Mouse (Mus musculus) lung, postnatal 25 days (tissue): Measurements from ENCODE around the gene Car10.
"Not testable (repeated sequence)": the region's sequence is repeated elsewhere in the genome, so short reads cannot be mapped to it uniquely, and the experiment has no call there.

Experiments
- DNase-seq: peaks from one replicate; pipeline ENCODE4 v3.0.0; 2022; ENCODE audit warnings: low spot score

Car10 gene

DNA sequence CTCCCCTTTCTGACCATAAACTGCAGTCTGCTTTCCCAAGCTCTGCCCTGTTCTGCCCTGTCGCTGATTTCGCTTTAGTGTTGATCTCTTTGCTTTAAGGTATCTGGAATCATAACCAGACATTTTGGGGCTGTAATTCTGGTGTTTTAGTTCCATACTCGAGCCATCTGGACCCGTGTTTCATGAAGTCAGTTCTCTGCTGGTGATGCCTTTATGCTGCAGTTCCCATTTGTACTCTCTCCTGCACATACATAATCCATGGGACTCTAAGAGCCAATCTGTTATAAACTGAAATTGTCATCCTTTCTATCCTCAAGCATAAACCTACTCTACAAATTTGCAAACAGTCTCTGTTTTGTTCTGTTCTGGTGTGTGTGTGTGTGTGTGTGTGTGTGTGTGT is 293.3 kb downstream of the Car10 start:
- DNase-seq = no peak

DNA sequence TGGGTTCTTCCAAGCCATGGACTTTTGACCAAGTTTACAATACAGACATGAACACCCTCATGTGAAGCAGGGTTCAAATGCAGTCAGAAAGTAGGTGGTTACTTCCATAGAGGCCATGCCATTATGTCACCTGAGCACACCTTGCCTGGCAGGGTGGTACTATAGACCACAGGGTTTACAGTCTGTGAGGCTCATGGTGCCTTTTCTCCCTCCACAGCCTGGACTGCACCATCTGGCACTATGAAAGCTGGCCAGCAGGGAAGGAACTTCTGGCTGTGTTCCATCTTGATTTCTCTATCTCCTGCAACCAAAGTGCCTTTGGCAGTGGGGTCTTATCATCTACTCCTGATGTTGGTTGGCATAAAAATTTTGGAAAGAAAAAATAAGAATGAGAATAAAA is 295.5 kb downstream of the Car10 start:
- not testable (repeated sequence) for DNase-seq

GRCm38 (mm10) chr11:93396356-93396755 is 298.5 kb downstream of the Car10 start:
- no peak for DNase-seq

DNA sequence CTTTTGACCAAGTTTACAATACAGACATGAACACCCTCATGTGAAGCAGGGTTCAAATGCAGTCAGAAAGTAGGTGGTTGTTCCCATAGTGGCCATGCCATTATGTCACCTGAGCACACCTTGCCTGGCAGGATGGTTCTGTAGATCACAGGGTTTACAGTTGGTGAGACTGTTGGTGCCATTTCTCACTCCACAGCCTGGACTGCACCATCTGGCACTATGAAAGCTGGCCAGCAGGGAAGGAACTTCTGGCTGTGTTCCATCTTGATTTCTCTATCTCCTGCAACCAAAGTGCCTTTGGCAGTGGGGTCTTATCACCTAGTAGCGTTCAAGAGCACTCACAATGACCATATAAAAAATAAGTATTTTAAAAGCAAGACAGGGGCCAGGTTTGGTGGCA is 303.3 kb downstream of the Car10 start:
- not testable (repeated sequence) for DNase-seq

DNA sequence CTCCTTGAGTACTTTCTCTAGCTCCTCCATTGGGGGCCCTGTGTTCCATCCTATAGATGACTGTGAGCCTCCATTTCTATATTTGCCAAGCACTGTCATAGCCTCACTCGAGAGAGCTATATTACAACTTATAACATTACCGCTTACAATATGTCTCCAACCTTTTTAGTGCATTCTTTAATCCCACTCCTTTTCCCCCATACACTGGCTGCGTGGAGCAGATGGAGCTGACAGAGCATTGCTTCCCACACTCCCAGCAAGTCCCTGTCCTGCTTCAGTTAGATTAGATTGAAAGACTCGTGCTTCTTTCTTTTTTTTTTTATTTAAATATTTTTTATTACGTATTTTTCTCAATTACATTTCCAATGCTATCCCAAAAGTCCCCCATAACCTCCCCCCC is 310.2 kb downstream of the Car10 start:
- no peak for DNase-seq

DNA sequence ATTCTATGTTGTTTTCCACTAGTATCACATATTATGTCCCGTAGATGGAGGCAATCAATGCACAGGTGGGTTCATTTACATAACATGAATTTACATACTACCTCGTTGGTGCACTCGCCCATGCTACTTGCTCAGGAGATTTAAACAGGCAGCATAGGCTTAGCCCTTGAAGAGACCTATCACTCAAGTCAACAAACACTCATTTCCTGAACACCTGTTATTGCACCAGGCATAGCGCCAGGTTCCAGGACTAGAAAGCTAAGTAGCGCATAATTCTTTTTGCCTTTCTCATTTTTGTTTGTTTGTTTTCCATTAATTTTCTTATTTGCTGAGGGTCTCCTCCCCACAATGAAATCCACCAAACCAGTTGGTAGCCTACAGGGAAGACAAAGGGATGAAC is 333.7 kb downstream of the Car10 start:
- peak; percentile 54 for DNase-seq

- peak; percentile 79 for DNase-seq
Measured at GRCm38 (mm10) chr11:93434997-93435915, 337.4 kb downstream of the Car10 start.

DNA sequence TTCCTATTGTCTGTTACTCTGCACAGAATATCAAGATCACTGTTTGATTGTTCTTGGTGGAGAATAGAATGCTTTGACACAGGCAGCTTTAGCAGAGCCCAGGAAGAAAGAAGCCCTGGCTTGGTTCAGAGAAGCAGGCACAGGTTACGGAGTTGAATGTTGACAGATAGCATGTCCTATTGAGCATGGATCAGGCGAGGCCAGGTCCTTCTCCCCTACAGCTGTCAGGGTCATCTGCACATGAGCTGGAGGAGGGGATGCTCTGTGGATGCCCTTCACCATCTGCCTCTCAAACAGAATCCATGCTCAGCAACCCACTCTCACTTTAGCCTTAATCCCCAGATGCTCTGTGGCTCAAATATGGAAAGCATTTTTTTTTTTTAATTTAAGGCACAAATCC is 339.1 kb downstream of the Car10 start:
- DNase-seq = no peak

- no peak for DNase-seq
Measured at GRCm38 (mm10) chr11:93440466-93440865, 342.6 kb downstream of the Car10 start.

DNA sequence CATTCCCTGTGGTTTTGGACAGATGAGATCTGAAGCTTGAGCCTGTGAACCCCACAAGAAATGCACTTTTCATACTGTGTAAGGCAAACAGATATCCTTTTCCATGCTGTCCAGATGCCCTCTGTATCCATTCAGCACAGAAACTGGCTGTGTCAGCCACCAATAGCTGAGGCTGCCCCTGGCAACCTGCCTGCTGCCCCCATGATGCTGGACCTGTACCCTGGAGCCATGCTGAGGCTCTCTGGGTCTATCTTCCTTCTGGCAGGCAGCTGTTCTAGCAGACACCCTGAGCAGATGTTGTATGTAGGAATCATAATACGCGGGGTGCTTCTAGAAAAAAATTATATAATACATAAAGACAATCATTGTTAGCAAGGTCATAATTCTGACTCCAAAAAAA is 345.9 kb downstream of the Car10 start:
- DNase-seq = no peak

GRCm38 (mm10) chr11:93444741-93445140 is 346.9 kb downstream of the Car10 start:
- DNase-seq = no peak

GRCm38 (mm10) chr11:93447566-93447965 is 349.7 kb downstream of the Car10 start:
- peak; percentile 21 for DNase-seq

GRCm38 (mm10) chr11:93448290-93449256 is 350.7 kb downstream of the Car10 start:
- DNase-seq = peak; percentile 26

- DNase-seq = no peak
Measured at GRCm38 (mm10) chr11:93450535-93450934, 352.7 kb downstream of the Car10 start.

GRCm38 (mm10) chr11:93466221-93466620 is 368.4 kb downstream of the Car10 start:
- DNase-seq = no peak

GRCm38 (mm10) chr11:93467711-93468110 is 369.9 kb downstream of the Car10 start:
- no peak for DNase-seq

DNA sequence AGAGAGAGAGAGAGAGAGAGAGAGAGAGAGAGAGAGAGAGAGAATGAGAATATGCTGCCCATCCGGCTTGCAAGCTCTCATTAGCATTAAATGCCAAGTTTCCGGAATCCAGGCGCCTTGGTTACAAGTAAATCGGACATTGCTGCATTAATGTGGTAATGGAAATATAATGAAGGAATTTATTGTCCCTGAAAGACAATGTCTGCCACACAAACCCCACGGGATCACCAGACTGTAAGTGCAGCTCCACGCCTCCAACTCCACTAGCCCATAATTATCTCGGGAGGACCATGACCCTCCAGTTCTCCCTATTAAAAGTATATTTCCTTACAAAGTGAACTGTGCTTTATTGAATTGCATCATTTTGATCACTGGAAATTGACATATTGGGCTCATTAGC is 372.9 kb downstream of the Car10 start:
- DNase-seq = no peak

DNA sequence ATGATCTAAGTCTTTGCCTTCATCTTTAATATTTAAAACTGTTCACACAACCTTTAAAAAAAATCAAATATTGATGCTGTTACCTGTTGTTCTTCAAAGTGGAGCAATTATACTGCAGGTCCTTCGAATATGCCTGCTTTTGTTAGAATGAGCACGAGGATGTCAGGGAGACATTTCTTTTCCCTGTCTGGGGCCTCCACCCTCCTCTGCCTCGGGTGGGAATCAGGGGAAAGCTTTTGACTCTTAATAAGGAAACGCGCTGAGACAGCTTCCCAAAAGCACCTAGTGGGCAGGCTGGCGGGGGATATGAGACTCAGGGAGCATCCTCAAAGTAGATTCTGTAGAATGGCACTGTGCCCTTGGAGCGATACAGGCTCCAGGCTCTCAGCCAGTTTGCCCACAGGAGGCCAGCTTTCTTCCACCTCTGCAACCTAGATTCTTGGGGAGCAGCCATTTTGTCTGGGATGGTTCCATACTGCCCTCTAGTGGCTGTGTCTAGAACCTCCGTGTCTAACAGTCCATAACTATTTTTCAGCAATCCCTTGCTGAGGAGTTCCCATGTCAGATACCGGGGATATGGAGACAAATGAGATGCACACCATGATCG is 373.8 kb downstream of the Car10 start:
- peak; percentile 57 for DNase-seq

- DNase-seq = no peak
Measured at GRCm38 (mm10) chr11:93484661-93485060, 386.8 kb downstream of the Car10 start.

GRCm38 (mm10) chr11:93487021-93487420 is 389.2 kb downstream of the Car10 start:
- DNase-seq = no peak

GRCm38 (mm10) chr11:93487913-93488604 is 390.2 kb downstream of the Car10 start:
- no peak for DNase-seq
